Mouse (Mus musculus) myocyte (in vitro differentiated cells): Measurements from ENCODE around the gene Prkch. TPM values are rescaled to one million over a fixed set of nuclear protein-coding genes. Genes with fewer than 3 reads are reported as not detected.

ENCODE experiments used
- H3K27me3 ChIP-seq: one replicate; pipeline ENCODE4 v1.6.1; 2011; ENCODE audit not compliant: control insufficient read depth, insufficient read depth, insufficient read length
- H3K36me3 ChIP-seq: one replicate; pipeline ENCODE4 v1.6.1; 2011; ENCODE audit not compliant: control insufficient read depth, insufficient read depth
- H3K4me2 ChIP-seq: one replicate; pipeline ENCODE4 v1.6.1; 2011; ENCODE audit warnings: low read depth, control low read depth
- H3K4me3 ChIP-seq: one replicate; pipeline ENCODE4 v1.5.1; 2011; ENCODE audit warnings: mild to moderate bottlenecking, control low read depth, moderate library complexity
- H3K79me2 ChIP-seq: one replicate; pipeline ENCODE4 v1.6.1; 2011; ENCODE audit not compliant: control insufficient read depth, insufficient read depth
- H3ac ChIP-seq: one replicate; pipeline ENCODE4 v1.6.1; 2011; ENCODE audit not compliant: control insufficient read depth, insufficient read length
- CEBPB ChIP-seq: IDR thresholded peaks from 2 replicates; pipeline ENCODE4 v1.6.1; 2011; ENCODE audit warnings: mild to moderate bottlenecking, moderate library complexity; ENCODE audit not compliant: poor library complexity, insufficient read depth, severe bottlenecking
- E2F4 ChIP-seq: IDR thresholded peaks from one replicate; pipeline ENCODE4 v1.6.1; 2011; ENCODE audit warnings: mild to moderate bottlenecking, control low read depth, moderate library complexity; ENCODE audit not compliant: insufficient read depth
- MAX ChIP-seq: IDR thresholded peaks from one replicate; pipeline ENCODE4 v1.6.1; 2011; ENCODE audit warnings: low read depth, mild to moderate bottlenecking, control low read depth
- MYOD1 ChIP-seq, 3 experiments: IDR thresholded peaks; one replicate each; pipeline ENCODE4 v1.6.1; 2011; ENCODE audit warnings: control low read depth in 2 of 3, low read depth in 2 of 3, mild to moderate bottlenecking in 2 of 3, moderate library complexity in 1 of 3; ENCODE audit not compliant: insufficient read length in 2 of 3, control insufficient read depth in 1 of 3
- MYOG ChIP-seq, 3 experiments: IDR thresholded peaks; one replicate each; pipeline ENCODE4 v1.6.1; 2011; ENCODE audit warnings: control low read depth in 2 of 3, low read depth in 2 of 3, mild to moderate bottlenecking in 2 of 3; ENCODE audit not compliant: insufficient read length in 2 of 3, control insufficient read depth in 1 of 3, insufficient read depth in 1 of 3
- POLR2A ChIP-seq: IDR thresholded peaks from one replicate; pipeline ENCODE4 v1.6.1; 2011; ENCODE audit warnings: low read depth, mild to moderate bottlenecking, control low read depth, moderate library complexity; ENCODE audit not compliant: insufficient read length
- POLR2AphosphoS2 ChIP-seq: IDR thresholded peaks from one replicate; pipeline ENCODE4 v1.6.1; 2011; ENCODE audit warnings: low read depth, control low read depth; ENCODE audit not compliant: insufficient read length
- REST ChIP-seq: IDR thresholded peaks from one replicate; pipeline ENCODE4 v1.6.1; 2011; ENCODE audit warnings: mild to moderate bottlenecking, control low read depth, moderate library complexity; ENCODE audit not compliant: insufficient read depth, insufficient read length
- SRF ChIP-seq: IDR thresholded peaks from one replicate; pipeline ENCODE4 v1.6.1; 2011; ENCODE audit warnings: low read depth; ENCODE audit not compliant: control insufficient read depth, insufficient read length
- TCF12 ChIP-seq: IDR thresholded peaks from one replicate; pipeline ENCODE4 v1.6.1; 2011; ENCODE audit warnings: mild to moderate bottlenecking, control low read depth; ENCODE audit not compliant: poor library complexity, insufficient read depth, severe bottlenecking
- TCF3 ChIP-seq: IDR thresholded peaks from one replicate; pipeline ENCODE4 v1.6.1; 2011; ENCODE audit warnings: low read depth, control low read depth; ENCODE audit not compliant: insufficient read length
- USF1 ChIP-seq: IDR thresholded peaks from one replicate; pipeline ENCODE4 v1.6.1; 2011; ENCODE audit warnings: low read depth, mild to moderate bottlenecking, control low read depth, moderate library complexity
- polyA plus RNA-seq: library from polyadenylated mRNA; unstranded; fragments of >200 nt; fragmentation: generic; extraction: Trizol; gene quantifications from one replicate; pipeline ENCODE4 v1.2.1, GENCODE M21; 2012; ENCODE audit warnings: missing spikeins

Prkch gene
- polyA plus RNA-seq, 1 experiment: 0.10 TPM

DNA sequence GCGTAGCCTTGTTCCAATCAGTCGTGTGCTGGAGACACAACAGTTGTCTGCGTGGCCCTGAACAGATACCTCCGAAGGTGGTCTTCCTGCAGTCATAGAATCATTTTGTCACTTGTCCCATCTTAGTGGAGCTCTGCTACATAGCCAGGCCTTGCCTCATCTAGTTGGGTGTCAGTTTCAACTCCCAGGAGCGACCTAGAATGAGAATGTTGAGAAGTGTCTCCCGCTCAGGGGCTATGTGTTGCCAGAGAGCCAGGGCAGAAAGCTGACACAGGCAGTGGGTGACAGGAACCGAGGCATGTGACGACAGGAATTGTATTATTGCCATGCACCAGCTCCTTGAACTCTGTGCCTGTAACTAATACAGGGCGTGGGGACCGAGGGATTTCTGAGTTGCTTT lies 133.4 kb downstream of the Prkch start:
- H3K4me3 ChIP-seq: no peak overlapping the region

DNA sequence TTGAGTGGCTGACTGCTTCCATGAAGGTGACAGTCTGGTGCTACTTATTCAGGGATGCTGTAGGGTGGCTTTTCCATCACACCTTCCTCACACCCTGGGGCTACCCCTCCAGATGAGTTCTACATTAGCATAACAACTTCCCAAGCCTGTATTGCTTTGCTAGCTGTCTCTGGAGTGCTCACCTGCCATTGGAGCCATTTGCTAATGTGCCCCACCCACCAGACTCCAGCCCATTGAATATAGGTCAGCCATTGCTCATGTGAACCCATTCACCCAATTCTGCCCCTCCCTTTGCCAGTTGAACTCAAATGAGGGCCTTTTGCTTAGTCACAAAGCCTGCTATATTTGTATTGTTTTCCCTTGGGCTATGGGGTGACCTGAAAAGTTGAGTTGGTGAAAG lies 135.2 kb downstream of the Prkch start:
- Histone ChIP-seq H3K4me3 (no peak overlapping the region), H3K79me2 (no peaks in the 10 kb centered on the region), H3ac (no peak overlapping the region), H3K36me3 (no peaks in the 10 kb centered on the region), H3K4me2 (no peak overlapping the region), H3K27me3 (no peaks in the 10 kb centered on the region)
- no peak for TF ChIP-seq TCF12
- TF ChIP-seq TCF3: no peak
- no peak for TF ChIP-seq CEBPB
- no peak for TF ChIP-seq MYOD1 (IDR thresholded peaks at IDR 0.05; ENCODE audit: control insufficient read depth in 1 of 3, insufficient read length in 2 of 3, low read depth in 2 of 3)
- TF ChIP-seq MAX: no peak
- no peak for TF ChIP-seq REST
- no peak for TF ChIP-seq USF1
- TF ChIP-seq POLR2AphosphoS2: no peak
- no peak for TF ChIP-seq E2F4
- no peak for TF ChIP-seq SRF

More for the DNA sequence above, 133.4 kb downstream of the Prkch start:
- Histone ChIP-seq H3ac (no peak overlapping the region), H3K79me2 (no peaks in the 10 kb centered on the region), H3K36me3 (no peaks in the 10 kb centered on the region), H3K4me2 (no peak overlapping the region), H3K27me3 (no peaks in the 10 kb centered on the region)
- TF ChIP-seq POLR2AphosphoS2 (no peak), MYOG (IDR thresholded peaks at IDR 0.05; ENCODE audit: control insufficient read depth in 1 of 3, insufficient read depth in 1 of 3, insufficient read length in 2 of 3, low read depth in 2 of 3) (no peak)

DNA sequence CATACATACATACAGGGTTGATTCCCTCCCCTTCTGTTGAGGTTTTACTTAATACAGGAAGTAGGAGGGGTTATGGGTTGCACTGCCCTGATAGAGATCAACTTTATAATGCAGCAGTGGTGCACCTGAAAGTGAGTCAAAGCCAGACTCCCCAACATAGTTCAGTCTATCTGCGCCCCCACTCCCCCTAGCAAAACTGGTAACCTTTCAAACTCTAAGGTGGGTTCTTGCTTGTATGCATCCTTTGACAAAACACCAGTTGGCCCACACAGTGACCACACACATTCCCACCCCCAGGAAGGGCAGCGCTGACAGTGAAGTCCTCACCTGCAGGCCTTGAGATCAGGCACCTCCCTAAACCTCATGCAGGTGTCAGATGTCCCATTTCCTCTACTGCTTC lies 135.9 kb downstream of the Prkch start:
- Histone ChIP-seq H3K79me2 (no peaks in the 10 kb centered on the region), H3K27me3 (no peaks in the 10 kb centered on the region), H3K36me3 (no peaks in the 10 kb centered on the region), H3K4me3 (no peak overlapping the region), H3ac (no peak overlapping the region), H3K4me2 (no peak overlapping the region)
- TF ChIP-seq TCF12: no peak
- no peak for TF ChIP-seq REST
- no peak for TF ChIP-seq TCF3
- TF ChIP-seq CEBPB: no peak
- TF ChIP-seq MYOD1 (IDR thresholded peaks at IDR 0.05; ENCODE audit: control insufficient read depth in 1 of 3, insufficient read length in 2 of 3, low read depth in 2 of 3): no peak
- TF ChIP-seq POLR2A: no peak
- no peak for TF ChIP-seq SRF
- no peak for TF ChIP-seq MYOG (IDR thresholded peaks at IDR 0.05; ENCODE audit: control insufficient read depth in 1 of 3, insufficient read depth in 1 of 3, insufficient read length in 2 of 3, low read depth in 2 of 3)
- TF ChIP-seq USF1: no peak
- TF ChIP-seq E2F4: no peak
- no peak for TF ChIP-seq POLR2AphosphoS2
- no peak for TF ChIP-seq MAX

DNA sequence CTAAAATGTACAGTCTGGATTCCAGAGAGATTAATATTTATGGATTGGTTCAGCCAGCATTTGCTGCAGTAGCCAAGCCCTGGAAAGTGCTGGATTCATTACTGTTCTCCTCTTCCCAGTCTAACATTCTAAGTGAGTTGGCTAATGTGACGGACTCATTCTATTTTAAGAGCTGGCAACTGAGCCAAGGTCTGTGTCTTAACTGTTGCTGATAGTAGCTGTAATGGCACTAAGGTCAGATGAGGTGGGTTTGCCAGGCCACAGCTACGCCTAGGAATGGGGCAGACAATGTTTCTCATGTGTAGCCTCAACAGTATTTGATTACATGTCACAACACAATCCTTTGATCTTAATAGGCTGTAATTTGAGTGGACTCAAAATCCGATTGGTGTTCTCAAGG lies 137.5 kb downstream of the Prkch start:
- no peak overlapping the region for H3K4me3 ChIP-seq
- H3ac ChIP-seq: no peak overlapping the region
- no peaks in the 10 kb centered on the region for H3K27me3 ChIP-seq
- H3K79me2 ChIP-seq: no peaks in the 10 kb centered on the region
- no peak overlapping the region for H3K4me2 ChIP-seq
- TF ChIP-seq POLR2AphosphoS2 (no peak), MYOG (IDR thresholded peaks at IDR 0.05; ENCODE audit: control insufficient read depth in 1 of 3, insufficient read depth in 1 of 3, insufficient read length in 2 of 3, low read depth in 2 of 3) (no peak), MYOD1 (IDR thresholded peaks at IDR 0.05; ENCODE audit: control insufficient read depth in 1 of 3, insufficient read length in 2 of 3, low read depth in 2 of 3) (peak in 1 of 3 experiments; percentile 1), SRF (no peak)
- H3K36me3 ChIP-seq: no peaks in the 10 kb centered on the region

DNA sequence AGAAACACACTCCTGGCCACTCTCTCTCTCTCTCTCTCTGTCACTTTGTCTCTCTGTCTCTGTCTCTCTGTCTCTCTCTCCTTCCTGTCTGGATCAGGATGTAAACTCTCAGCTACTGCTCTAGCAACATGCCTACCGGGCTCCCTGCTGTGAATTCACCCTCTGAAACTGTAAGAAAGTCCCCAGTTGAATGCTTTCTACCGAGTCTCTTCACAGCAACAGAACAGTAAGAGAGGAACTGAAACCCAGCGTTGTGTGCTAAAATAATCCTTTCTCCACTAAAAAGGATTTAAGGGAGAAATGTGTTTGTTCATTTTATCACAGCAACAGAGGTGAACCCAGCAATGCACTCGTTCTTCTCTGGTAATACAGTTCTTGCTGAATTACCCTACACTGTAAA lies 138.5 kb downstream of the Prkch start:
- TF ChIP-seq MAX (no peak), E2F4 (no peak), REST (no peak), POLR2AphosphoS2 (no peak), MYOG (IDR thresholded peaks at IDR 0.05; ENCODE audit: control insufficient read depth in 1 of 3, insufficient read depth in 1 of 3, insufficient read length in 2 of 3, low read depth in 2 of 3) (no peak), USF1 (no peak), SRF (no peak), CEBPB (no peak), MYOD1 (IDR thresholded peaks at IDR 0.05; ENCODE audit: control insufficient read depth in 1 of 3, insufficient read length in 2 of 3, low read depth in 2 of 3) (no peak), TCF12 (no peak), TCF3 (no peak), POLR2A (no peak)
- no peaks in the 10 kb centered on the region for H3K36me3 ChIP-seq
- no peak overlapping the region for H3K4me2 ChIP-seq
- no peak overlapping the region for H3ac ChIP-seq
- no peaks in the 10 kb centered on the region for H3K27me3 ChIP-seq
- no peaks in the 10 kb centered on the region for H3K79me2 ChIP-seq
- no peak overlapping the region for H3K4me3 ChIP-seq
